Mouse (Mus musculus): ENCODE results near the gene Coasy. TPM values are rescaled to one million over a fixed set of nuclear protein-coding genes. Genes with fewer than 3 reads are reported as not detected.

Gene Coasy
- 26.4 and 26.8 TPM in 2 replicates for polyA plus RNA-seq (2015; fragmentation: Nextera tagmentation; extraction: Ambion mirVana)

DNA sequence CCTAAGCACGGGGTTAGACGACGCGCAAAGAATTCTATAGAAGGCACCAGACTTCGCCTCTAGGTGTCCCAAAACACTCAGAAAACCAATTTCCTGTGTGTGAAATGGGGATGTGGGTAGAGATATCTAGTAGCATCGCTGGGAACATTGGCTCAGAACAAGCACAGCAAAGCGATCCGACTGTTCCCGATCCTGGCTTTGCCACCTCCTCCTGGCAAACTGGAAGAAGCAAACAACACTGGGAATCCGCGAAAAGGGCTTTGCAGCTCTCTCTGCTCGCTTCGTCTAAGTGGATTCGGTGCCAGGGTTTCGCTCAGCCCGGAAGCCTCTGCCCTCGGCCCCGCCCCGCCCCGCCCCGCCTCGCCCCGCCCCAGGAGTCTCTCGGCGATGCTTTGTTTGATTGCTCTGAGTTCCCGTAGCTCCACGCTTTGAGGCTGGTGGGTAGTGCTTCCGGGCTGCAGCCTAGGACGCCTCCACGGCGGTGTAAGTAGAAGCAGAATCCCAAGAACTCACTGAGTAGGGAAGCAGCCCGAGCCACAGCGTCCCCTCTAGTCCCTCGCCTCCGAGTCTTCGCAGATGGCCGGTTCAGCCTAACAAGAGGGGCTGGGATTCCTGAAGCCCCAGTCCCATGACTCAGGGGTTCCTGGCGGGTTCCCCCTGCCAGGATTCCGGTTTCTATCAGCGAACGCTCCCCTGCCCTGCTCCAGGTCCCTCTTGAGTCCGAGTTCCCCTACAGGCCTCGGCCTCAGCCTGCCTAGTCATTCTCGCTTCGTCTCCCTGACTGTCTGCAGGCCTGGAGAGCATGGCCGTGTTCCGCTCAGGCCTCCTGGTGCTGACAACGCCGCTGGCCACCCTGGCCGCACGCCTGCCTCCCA is at the start of gene Coasy:
Gene Coasy (plus strand): TSS at position 358 of the 875 bp plus-strand sequence.
- TF ChIP-seq EP300 (optimal IDR thresholded peaks at IDR 0.05) (no peak), CTCF (IDR thresholded peaks at IDR 0.05; ENCODE audit: low read depth) (peak; percentile 71)
- H3K9ac ChIP-seq (ENCODE audit: low read length) = peak within 1 kb of the TSS; percentile 73
- ATAC-seq (ENCODE audit: low FRiP score, low TSS enrichment) = peak; percentile 90
- H3K4me1 ChIP-seq (replicated peaks; ENCODE audit: control insufficient read depth, insufficient read depth) = peaks cover 3% of the 10 kb centered on the region; the same call in 1 of the 2 replicates
- no peaks in the 10 kb centered on the region for H3K9me3 ChIP-seq (ENCODE audit: control insufficient read depth, low read length)
- H3K27ac ChIP-seq (replicated peaks) = peak within 1 kb of the TSS; percentile 91
- H3K4me2 ChIP-seq (replicated peaks; ENCODE audit: low read depth) = peak within 1 kb of the TSS; percentile 94
- WGBS = under 1% methylated on average over 51 of the region's 51 CpGs
- peak within 1 kb of the TSS; percentile 56 for H3K4me3 ChIP-seq (ENCODE audit: low read depth, low read length)
- DNase-seq (ENCODE audit: low spot score) = peak; percentile 96
- no peaks in the 10 kb centered on the region for H3K36me3 ChIP-seq (ENCODE audit: control insufficient read depth, insufficient read depth, low read length)
- H3K27me3 ChIP-seq (ENCODE audit: control insufficient read depth, insufficient read depth, low read length) = peaks cover 9% of the 10 kb centered on the region; the same call in 1 of the 2 replicates

DNA sequence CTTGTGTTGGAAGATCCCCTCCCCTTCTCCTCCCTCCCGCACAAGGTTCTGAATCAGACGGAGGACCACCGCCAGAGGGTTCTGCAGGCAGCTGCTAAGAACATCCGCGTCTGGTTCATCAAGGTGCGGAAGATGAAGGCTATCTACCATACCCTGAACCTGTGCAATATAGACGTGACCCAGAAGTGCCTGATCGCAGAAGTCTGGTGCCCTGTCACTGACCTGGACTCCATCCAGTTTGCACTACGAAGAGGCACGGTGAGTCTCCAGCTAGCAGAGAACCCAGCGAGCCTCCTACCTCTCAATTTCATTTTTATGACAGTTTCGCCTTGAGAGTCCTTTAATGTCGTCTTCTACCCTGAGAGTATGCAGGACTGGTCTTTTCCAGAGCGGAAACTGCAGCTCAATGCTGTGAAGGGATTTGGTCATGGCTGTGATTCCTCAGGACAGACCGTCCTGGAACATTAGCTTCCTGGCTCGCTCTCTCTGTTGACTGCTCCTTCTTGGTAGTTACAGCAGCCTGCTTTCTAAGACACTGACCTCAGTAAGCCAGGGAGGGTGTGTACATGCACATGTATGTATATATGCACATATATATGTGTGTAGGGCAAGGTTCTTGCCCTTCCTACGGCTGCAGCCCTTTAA is 48.4 kb upstream of the Coasy start:
- Histone ChIP-seq H3K4me1 (replicated peaks; ENCODE audit: control insufficient read depth, insufficient read depth) (no peaks in the 10 kb centered on the region), H3K27me3 (ENCODE audit: control insufficient read depth, insufficient read depth, low read length) (no peaks in the 10 kb centered on the region), H3K9me3 (ENCODE audit: control insufficient read depth, low read length) (no peaks in the 10 kb centered on the region), H3K27ac (replicated peaks) (no peak overlapping the region), H3K4me3 (ENCODE audit: low read depth, low read length) (no peak overlapping the region), H3K9ac (ENCODE audit: low read length) (no peak overlapping the region), H3K4me2 (replicated peaks; ENCODE audit: low read depth) (no peak overlapping the region), H3K36me3 (ENCODE audit: control insufficient read depth, insufficient read depth, low read length) (peaks cover 19% of the 10 kb centered on the region)
- WGBS = 93% methylated on average over 17 of the region's 17 CpGs
- DNase-seq (ENCODE audit: low spot score) (no peak), ATAC-seq (ENCODE audit: low FRiP score, low TSS enrichment) (no peak)
- TF ChIP-seq EP300 (optimal IDR thresholded peaks at IDR 0.05) (no peak), CTCF (IDR thresholded peaks at IDR 0.05; ENCODE audit: low read depth) (no peak)

DNA sequence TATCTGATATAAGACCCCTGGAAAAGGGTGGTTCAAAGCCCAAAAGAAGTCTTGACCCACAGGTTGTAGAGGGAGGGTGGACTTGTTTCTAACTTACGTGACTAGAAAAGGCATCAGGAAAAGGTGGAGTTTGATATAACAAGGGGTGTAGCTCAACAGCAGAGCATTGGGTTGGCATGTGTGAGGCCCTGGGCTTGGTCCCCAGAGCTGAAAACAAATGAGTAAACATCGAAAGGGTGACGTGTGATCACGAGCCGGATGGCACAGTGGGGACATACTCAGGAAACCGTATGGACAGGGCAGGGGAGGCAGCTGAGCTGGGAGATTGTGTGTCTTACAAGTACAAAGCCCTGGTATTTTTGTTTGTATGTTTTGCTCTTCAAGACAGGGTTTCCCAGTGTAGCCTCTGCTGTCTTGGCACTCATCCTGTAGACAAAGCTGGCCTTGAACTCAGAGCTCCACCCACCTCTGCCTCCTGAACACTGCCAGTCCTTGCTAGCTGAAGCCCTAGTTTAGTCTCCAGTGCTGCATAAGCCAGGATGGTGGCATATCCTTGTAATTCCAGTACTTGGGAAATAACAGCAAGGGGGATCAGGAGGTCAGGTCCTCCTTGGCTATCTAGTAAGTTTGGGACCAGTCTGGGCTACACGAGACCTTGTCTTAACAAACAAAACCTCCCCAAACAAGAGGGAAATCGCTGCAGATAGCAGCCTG is 47.6 kb upstream of the Coasy start:
- ATAC-seq (ENCODE audit: low FRiP score, low TSS enrichment) (no peak), DNase-seq (ENCODE audit: low spot score) (no peak)
- no peak overlapping the region for H3K4me3 ChIP-seq (ENCODE audit: low read depth, low read length)
- H3K4me1 ChIP-seq (replicated peaks; ENCODE audit: control insufficient read depth, insufficient read depth) = no peaks in the 10 kb centered on the region
- peaks cover 16% of the 10 kb centered on the region for H3K36me3 ChIP-seq (ENCODE audit: control insufficient read depth, insufficient read depth, low read length)
- no peaks in the 10 kb centered on the region for H3K27me3 ChIP-seq (ENCODE audit: control insufficient read depth, insufficient read depth, low read length)
- WGBS = 89% methylated on average over 8 of the region's 8 CpGs
- TF ChIP-seq EP300 (optimal IDR thresholded peaks at IDR 0.05) = no peak
- TF ChIP-seq CTCF (IDR thresholded peaks at IDR 0.05; ENCODE audit: low read depth) = no peak
- no peaks in the 10 kb centered on the region for H3K9me3 ChIP-seq (ENCODE audit: control insufficient read depth, low read length)
- no peak overlapping the region for H3K27ac ChIP-seq (replicated peaks)
- no peak overlapping the region for H3K4me2 ChIP-seq (replicated peaks; ENCODE audit: low read depth)
- H3K9ac ChIP-seq (ENCODE audit: low read length) = no peak overlapping the region

DNA sequence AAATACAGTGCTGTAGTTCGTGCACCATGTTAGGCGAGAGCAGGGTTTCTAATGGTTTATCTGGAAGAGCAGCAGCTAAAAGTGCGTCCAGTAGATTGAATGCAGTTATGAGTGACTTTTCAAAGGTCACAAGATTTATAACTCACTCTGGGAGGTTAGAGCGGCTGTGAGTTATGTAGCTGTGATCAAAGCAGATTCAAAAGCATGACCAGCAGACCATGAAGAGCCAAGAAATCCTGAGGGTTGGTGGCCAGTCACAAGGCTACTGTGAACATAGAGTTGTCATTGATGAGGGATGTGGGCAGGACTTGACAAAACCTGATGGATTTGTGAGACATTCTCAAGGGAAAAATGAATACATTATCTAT is 47.1 kb upstream of the Coasy start:
- Histone ChIP-seq H3K9ac (ENCODE audit: low read length) (no peak overlapping the region), H3K4me1 (replicated peaks; ENCODE audit: control insufficient read depth, insufficient read depth) (no peaks in the 10 kb centered on the region), H3K36me3 (ENCODE audit: control insufficient read depth, insufficient read depth, low read length) (peaks cover 17% of the 10 kb centered on the region), H3K27me3 (ENCODE audit: control insufficient read depth, insufficient read depth, low read length) (no peaks in the 10 kb centered on the region), H3K27ac (replicated peaks) (no peak overlapping the region), H3K4me3 (ENCODE audit: low read depth, low read length) (no peak overlapping the region), H3K9me3 (ENCODE audit: control insufficient read depth, low read length) (no peaks in the 10 kb centered on the region), H3K4me2 (replicated peaks; ENCODE audit: low read depth) (no peak overlapping the region)
- WGBS = 86% methylated on average over 4 of the region's 4 CpGs
- TF ChIP-seq EP300 (optimal IDR thresholded peaks at IDR 0.05) (no peak), CTCF (IDR thresholded peaks at IDR 0.05; ENCODE audit: low read depth) (no peak)
- no peak for ATAC-seq (ENCODE audit: low FRiP score, low TSS enrichment)
- no peak for DNase-seq (ENCODE audit: low spot score)

DNA sequence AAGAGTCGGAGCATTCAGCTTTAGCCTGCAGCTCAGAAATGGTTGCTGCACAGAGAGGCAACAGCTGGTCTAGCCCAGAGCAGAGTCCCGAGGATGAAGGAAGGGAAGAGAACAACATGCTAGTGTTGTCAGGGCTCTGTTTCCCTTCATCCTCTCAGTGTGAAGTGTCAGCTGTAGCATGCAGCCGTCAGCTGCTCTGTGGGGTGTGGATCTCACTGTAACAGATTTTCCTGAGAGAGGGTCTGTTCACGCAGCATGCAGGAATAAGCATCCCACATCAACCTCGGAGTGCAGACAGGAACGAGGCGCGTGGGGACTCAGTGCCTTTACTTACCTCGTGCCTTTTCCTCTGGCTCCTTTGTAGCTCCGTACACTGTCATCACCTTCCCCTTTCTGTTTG is 44.6 kb upstream of the Coasy start:
- Histone ChIP-seq H3K4me2 (replicated peaks; ENCODE audit: low read depth) (no peak overlapping the region), H3K9ac (ENCODE audit: low read length) (no peak overlapping the region), H3K9me3 (ENCODE audit: control insufficient read depth, low read length) (no peaks in the 10 kb centered on the region), H3K27ac (replicated peaks) (no peak overlapping the region), H3K4me3 (ENCODE audit: low read depth, low read length) (no peak overlapping the region), H3K36me3 (ENCODE audit: control insufficient read depth, insufficient read depth, low read length) (peaks cover 19% of the 10 kb centered on the region), H3K4me1 (replicated peaks; ENCODE audit: control insufficient read depth, insufficient read depth) (no peaks in the 10 kb centered on the region), H3K27me3 (ENCODE audit: control insufficient read depth, insufficient read depth, low read length) (no peaks in the 10 kb centered on the region)
- ATAC-seq (ENCODE audit: low FRiP score, low TSS enrichment) (no peak), DNase-seq (ENCODE audit: low spot score) (no peak)
- TF ChIP-seq CTCF (IDR thresholded peaks at IDR 0.05; ENCODE audit: low read depth) = no peak
- TF ChIP-seq EP300 (optimal IDR thresholded peaks at IDR 0.05) = no peak
- 90% methylated on average over 10 of the region's 10 CpGs for WGBS
